Mouse (Mus musculus) bone marrow, adult 2 months (tissue): ENCODE data around the gene Brf1. TPM values are rescaled to one million over a fixed set of nuclear protein-coding genes. Genes with fewer than 3 reads are reported as not detected.

Source experiments
- H3K27ac ChIP-seq: fragments of 200-500 bp; 2 replicates; pipeline ENCODE4 v1.5.1; 2012; ENCODE audit warnings: low read depth, mild to moderate bottlenecking, control low read depth, inconsistent platforms, low read length; ENCODE audit not compliant: control insufficient read depth, poor library complexity, insufficient read depth
- H3K4me1 ChIP-seq: fragments of 200-500 bp; 2 replicates; pipeline ENCODE4 v1.6.1; 2011; ENCODE audit warnings: low read length; ENCODE audit not compliant: control insufficient read depth, insufficient read depth
- H3K4me3 ChIP-seq: fragments of 200-500 bp; replicated peaks from 2 replicates; pipeline ENCODE3; 2011; ENCODE audit warnings: mild to moderate bottlenecking, low read depth, low read length, control low read depth; ENCODE audit not compliant: control insufficient read depth
- CTCF ChIP-seq: fragments of 200-500 bp; IDR thresholded peaks from 2 replicates; pipeline ENCODE4 v1.5.1; 2011; ENCODE audit warnings: low read length, control low read depth; ENCODE audit not compliant: control insufficient read depth, insufficient read depth
- POLR2A ChIP-seq: fragments of 200-500 bp; IDR thresholded peaks from 2 replicates; pipeline ENCODE4 v1.6.1; 2011; ENCODE audit warnings: low read depth, mild to moderate bottlenecking, control low read depth, low read length, borderline replicate concordance; ENCODE audit not compliant: control insufficient read depth
- WGBS: fragments of 180-500 bp; shearing (Covaris S2); methylation state at CpG from one replicate; pipeline ENCODE4 v1.1.7; 2018; 5-methylcytosine and 5-hydroxymethylcytosine counted together
- polyA plus RNA-seq: library from polyadenylated mRNA; stranded (reverse); fragments of >200 nt; gene quantifications from 2 replicates; pipeline ENCODE4 v1.2.4, GENCODE M21; 2011; ENCODE audit warnings: low replicate concordance; ENCODE audit not compliant: missing spikeins, insufficient read depth, insufficient read length

The Brf1 gene
- polyA plus RNA-seq, 1 experiment = 94.0 TPM

GRCm38 (mm10) chr12:112950040-112950760 is 50.3 kb downstream of the Brf1 start:
- 1% methylated on average over 58 of the region's 58 CpGs for WGBS
- TF ChIP-seq POLR2A = no peak; the same call in 1 of the 2 replicates
- TF ChIP-seq CTCF = no peak
- H3K4me1 ChIP-seq = peaks cover 1% of the 10 kb centered on the region; the same call in 1 of the 2 replicates
- no peak overlapping the region for H3K27ac ChIP-seq
- peak overlapping the region; percentile 49 for H3K4me3 ChIP-seq

- H3K4me1 ChIP-seq = no peaks in the 10 kb centered on the region
- no peak for TF ChIP-seq POLR2A
- TF ChIP-seq CTCF = peak; percentile 41; the same call in 1 of the 2 replicates
Observed at GRCm38 (mm10) chr12:112947307-112947706, 53.2 kb downstream of the Brf1 start.

GRCm38 (mm10) chr12:112943669-112944068 is 56.8 kb downstream of the Brf1 start:
- Histone ChIP-seq H3K4me3 (no peak overlapping the region), H3K4me1 (no peaks in the 10 kb centered on the region; the same call in 1 of the 2 replicates)
- 70% methylated on average over 2 of the region's 2 CpGs for WGBS

More at GRCm38 (mm10) chr12:112947307-112947706, 53.2 kb downstream of the Brf1 start:
- Histone ChIP-seq H3K4me3 (no peak overlapping the region), H3K27ac (no peak overlapping the region)
- WGBS = 30% methylated on average over 4 of the region's 4 CpGs

GRCm38 (mm10) chr12:112941776-112942713 is 58.5 kb downstream of the Brf1 start, which contains the start of gene Nudt14:
Gene Nudt14 (minus strand): TSS chr12:112942124.
- H3K27ac ChIP-seq = peak within 1 kb of the TSS; percentile 81
- TF ChIP-seq CTCF (no peak), POLR2A (no peak; the same call in 1 of the 2 replicates)
- H3K4me1 ChIP-seq = no peaks in the 10 kb centered on the region; the same call in 1 of the 2 replicates
- peak within 1 kb of the TSS; percentile 99 for H3K4me3 ChIP-seq
- WGBS = 2% methylated on average over 58 of the region's 58 CpGs

More at GRCm38 (mm10) chr12:112943669-112944068, 56.8 kb downstream of the Brf1 start:
- TF ChIP-seq CTCF (no peak), POLR2A (no peak)
- no peak overlapping the region for H3K27ac ChIP-seq

GRCm38 (mm10) chr12:112941156-112941775 is 59.2 kb downstream of the Brf1 start:
- Histone ChIP-seq H3K4me1 (no peaks in the 10 kb centered on the region; the same call in 1 of the 2 replicates), H3K4me3 (peak overlapping the region; percentile 99), H3K27ac (no peak overlapping the region)
- no peak for TF ChIP-seq POLR2A
- TF ChIP-seq CTCF = no peak
- 41% methylated on average over 10 of the region's 10 CpGs for WGBS

GRCm38 (mm10) chr12:112940710-112941109 is 59.8 kb downstream of the Brf1 start:
- Histone ChIP-seq H3K4me1 (no peaks in the 10 kb centered on the region; the same call in 1 of the 2 replicates), H3K4me3 (no peak overlapping the region), H3K27ac (no peak overlapping the region)
- TF ChIP-seq POLR2A (no peak), CTCF (no peak)
- 73% methylated on average over 9 of the region's 9 CpGs for WGBS

GRCm38 (mm10) chr12:112940238-112940637 is 60.3 kb downstream of the Brf1 start:
- no peak overlapping the region for H3K4me3 ChIP-seq
- no peak overlapping the region for H3K27ac ChIP-seq
- TF ChIP-seq POLR2A (no peak), CTCF (no peak)
- H3K4me1 ChIP-seq = no peaks in the 10 kb centered on the region; the same call in 1 of the 2 replicates
- WGBS = 92% methylated on average over 4 of the region's 4 CpGs
